ENCODE assay signal across 16 mouse cellular contexts in genomic region chr7:69062506-69062905, GRCm38 (mm10).
A peak's percentile ranks its signal among the peaks of the same experiment; 100 is the strongest.
DNase-seq lines count a peak whose midpoint lies in the region; ATAC-seq and TF ChIP-seq lines count a peak whose summit lies in the region.
"Had no signal": no experiment of that assay in that cellular context is flagged by ENCODE, and none has a peak within 500 bp of the region (broad histone marks: within the 10 kb centered on the region; RNA-seq: fewer than 3 reads in every experiment).

No protein-coding gene starts in this region.

- no peak for TF ChIP-seq POLR2A in cerebellum, adult 2 months (IDR thresholded peaks at IDR 0.05; ENCODE audit: borderline replicate concordance, insufficient read depth, low read length)

- H3K27ac ChIP-seq in heart, embryonic 15.5 days = no peak overlapping the region
- peak overlapping the region; percentile 26; the same call in 1 of the 2 replicates for H3K27ac ChIP-seq in forebrain, embryonic 10.5 days
- H3K27ac ChIP-seq in forebrain, embryonic 16.5 days (ENCODE audit: low read length) = no peak overlapping the region; the same call in 1 of the 2 replicates
- no peak overlapping the region for H3K27ac ChIP-seq in midbrain, postnatal 0 days (ENCODE audit: low read depth, low read length)
- H3K27ac ChIP-seq in cerebellum, adult 2 months (ENCODE audit: insufficient read depth, low read length) = no peak overlapping the region
- H3K27ac ChIP-seq: embryonic facial prominence, embryonic 13.5 days; kidney, embryonic 15.5 days; liver, embryonic 14.5 days had no signal

- 50% methylated on average over 7 of the region's 7 CpGs for WGBS in heart, embryonic 15.5 days
- 93% methylated on average over 7 of the region's 7 CpGs for WGBS in forebrain, embryonic 10.5 days
- WGBS in forebrain, embryonic 16.5 days = 64% methylated on average over 7 of the region's 7 CpGs
- WGBS in midbrain, postnatal 0 days = 61% methylated on average over 7 of the region's 7 CpGs
- 63% methylated on average over 7 of the region's 7 CpGs for WGBS in cerebellum, adult 2 months

- TF ChIP-seq CTCF in midbrain, postnatal 0 days (IDR thresholded peaks at IDR 0.05) = no peak
- no peak for TF ChIP-seq CTCF in cerebellum, adult 2 months (IDR thresholded peaks at IDR 0.05; ENCODE audit: borderline replicate concordance, insufficient read depth, low read depth, low read length)

- H3K36me3 ChIP-seq in heart, embryonic 15.5 days = no peaks in the 10 kb centered on the region
- H3K36me3 ChIP-seq in forebrain, embryonic 10.5 days (replicated peaks) = no peaks in the 10 kb centered on the region
- H3K36me3 ChIP-seq in forebrain, embryonic 16.5 days (ENCODE audit: control insufficient read depth, insufficient read depth) = no peaks in the 10 kb centered on the region
- H3K36me3 ChIP-seq in midbrain, postnatal 0 days (ENCODE audit: insufficient read depth, low read length) = no peaks in the 10 kb centered on the region
- H3K36me3 ChIP-seq: embryonic facial prominence, embryonic 13.5 days; kidney, embryonic 15.5 days had no signal

- no peak overlapping the region for H3K4me3 ChIP-seq in heart, embryonic 15.5 days
- no peak overlapping the region for H3K4me3 ChIP-seq in forebrain, embryonic 10.5 days
- H3K4me3 ChIP-seq in forebrain, embryonic 16.5 days (replicated peaks; ENCODE audit: low read length) = no peak overlapping the region
- H3K4me3 ChIP-seq in midbrain, postnatal 0 days (ENCODE audit: low read depth, low read length) = no peak overlapping the region
- H3K4me3 ChIP-seq in cerebellum, adult 2 months (replicated peaks; ENCODE audit: insufficient read depth, low read depth, low read length) = no peak overlapping the region
- H3K4me3 ChIP-seq: embryonic facial prominence, embryonic 13.5 days; kidney, embryonic 15.5 days; megakaryocyte, embryonic 14.5 days had no signal

- no peak overlapping the region for H3K9ac ChIP-seq in heart, embryonic 15.5 days
- no peak overlapping the region for H3K9ac ChIP-seq in forebrain, embryonic 16.5 days (replicated peaks; ENCODE audit: low read depth, low read length)
- no peak overlapping the region for H3K9ac ChIP-seq in midbrain, postnatal 0 days (replicated peaks; ENCODE audit: low read length, poor library complexity, severe bottlenecking)
- H3K9ac ChIP-seq: embryonic facial prominence, embryonic 13.5 days; kidney, embryonic 15.5 days; liver, embryonic 14.5 days had no signal

- no peaks in the 10 kb centered on the region for H3K4me1 ChIP-seq in heart, embryonic 15.5 days (replicated peaks)
- peaks cover 6% of the 10 kb centered on the region; the same call in 1 of the 2 replicates for H3K4me1 ChIP-seq in forebrain, embryonic 10.5 days
- peaks cover 14% of the 10 kb centered on the region for H3K4me1 ChIP-seq in forebrain, embryonic 16.5 days (replicated peaks; ENCODE audit: control insufficient read depth, insufficient read depth, low read length)
- H3K4me1 ChIP-seq in midbrain, postnatal 0 days (ENCODE audit: insufficient read depth, low read length) = peaks cover 4% of the 10 kb centered on the region
- H3K4me1 ChIP-seq in cerebellum, adult 2 months (ENCODE audit: control insufficient read depth, insufficient read depth, low read length) = no peaks in the 10 kb centered on the region
- H3K4me1 ChIP-seq: embryonic facial prominence, embryonic 13.5 days; kidney, embryonic 15.5 days; megakaryocyte, embryonic 14.5 days had no signal

- H3K4me2 ChIP-seq in heart, embryonic 15.5 days = 0 out of 2 replicates have a peak overlapping the region, but pooled peaks have one; percentile 21
- no peak overlapping the region for H3K4me2 ChIP-seq in forebrain, embryonic 16.5 days (ENCODE audit: low read length)
- H3K4me2 ChIP-seq in midbrain, postnatal 0 days (ENCODE audit: low read depth, low read length, poor library complexity, severe bottlenecking) = no peak overlapping the region
- H3K4me2 ChIP-seq: embryonic facial prominence, embryonic 13.5 days; kidney, embryonic 15.5 days had no signal

- no peak for ATAC-seq in heart, embryonic 15.5 days (replicated peaks; ENCODE audit: insufficient number of reproducible peaks, insufficient read depth, low FRiP score, low read depth)
- ATAC-seq in forebrain, embryonic 16.5 days = peak; percentile 43
- peak; percentile 38 for ATAC-seq in midbrain, postnatal 0 days (ENCODE audit: low FRiP score)
- ATAC-seq: lung, postnatal 0 days had no signal

- no peaks in the 10 kb centered on the region for H3K27me3 ChIP-seq in heart, embryonic 15.5 days
- no peaks in the 10 kb centered on the region for H3K27me3 ChIP-seq in forebrain, embryonic 10.5 days (ENCODE audit: poor library complexity, severe bottlenecking)
- H3K27me3 ChIP-seq in forebrain, embryonic 16.5 days (replicated peaks; ENCODE audit: control insufficient read depth, insufficient read depth, low read length) = no peaks in the 10 kb centered on the region
- no peaks in the 10 kb centered on the region for H3K27me3 ChIP-seq in midbrain, postnatal 0 days (ENCODE audit: insufficient read depth, low read length)
- H3K27me3 ChIP-seq in cerebellum, adult 2 months (ENCODE audit: control insufficient read depth, insufficient read depth, low read length) = no peaks in the 10 kb centered on the region
- H3K27me3 ChIP-seq: embryonic facial prominence, embryonic 13.5 days; kidney, embryonic 15.5 days; megakaryocyte, embryonic 14.5 days had no signal

- H3K9me3 ChIP-seq in heart, embryonic 15.5 days (replicated peaks) = no peaks in the 10 kb centered on the region
- H3K9me3 ChIP-seq in forebrain, embryonic 10.5 days = no peaks in the 10 kb centered on the region
- no peaks in the 10 kb centered on the region for H3K9me3 ChIP-seq in forebrain, embryonic 16.5 days (ENCODE audit: control insufficient read depth, low read length)
- no peaks in the 10 kb centered on the region for H3K9me3 ChIP-seq in midbrain, postnatal 0 days (ENCODE audit: low read length)
- H3K9me3 ChIP-seq: embryonic facial prominence, embryonic 13.5 days; kidney, embryonic 15.5 days had no signal

- no peak for DNase-seq in heart, adult 9 months (ENCODE audit: low spot score in 2 of 2)
- no peak for DNase-seq in forebrain, embryonic 10.5 days (ENCODE audit: extremely low spot score, low spot score)
- no peak for DNase-seq in midbrain, postnatal 0 days (ENCODE audit: low spot score)
- DNase-seq in cerebellum, adult 8-10 months = no peak
- no peak for DNase-seq in thymus, postnatal 25 days
- no peak for DNase-seq in cerebellum, adult 2 months
- DNase-seq: cerebellum, adult 11 months; gastrocnemius, postnatal 36 days; thymus, postnatal 36 days had no signal
